Mouse (Mus musculus) lung, postnatal 10 days (tissue): ENCODE results near the gene Spert.
A peak's percentile ranks its signal among the peaks of the same experiment; 100 is the strongest.

Experiments
- DNase-seq: peaks from one replicate; pipeline ENCODE4 v3.0.0; 2021

The Spert gene

GRCm38 (mm10) chr14:75592978-75593377, at the start of gene Spert:
Spert (minus strand) TSS chr14:75593116.
- DNase-seq = no peak

DNA sequence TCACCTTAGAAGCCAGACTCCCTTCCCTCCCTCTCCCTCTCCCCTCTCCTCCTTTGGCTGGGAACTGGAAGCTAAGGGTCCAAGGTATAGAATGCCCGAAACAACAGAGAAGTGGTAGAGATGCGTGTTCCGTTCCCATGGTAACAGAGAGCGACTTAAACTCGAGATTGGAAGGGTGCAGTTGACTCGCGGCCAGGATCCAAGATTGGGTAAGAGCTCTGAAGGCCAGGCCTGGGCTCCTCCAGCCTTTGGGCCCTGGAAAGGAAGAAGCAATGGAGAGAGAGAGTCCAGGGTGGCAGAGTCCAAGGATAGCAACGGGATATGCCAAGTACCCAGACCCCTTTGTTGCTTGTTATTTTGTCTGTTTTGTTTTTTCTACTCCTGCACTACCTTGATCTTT, 49.2 kb upstream of the Spert start, which contains the start of gene Erich6b:
Gene Erich6b, plus strand, starts transcription at position 180 of the 400 bp plus-strand sequence.
- no peak for DNase-seq

- DNase-seq = no peak
Measured at GRCm38 (mm10) chr14:75641369-75641768, 48.5 kb upstream of the Spert start.

DNA sequence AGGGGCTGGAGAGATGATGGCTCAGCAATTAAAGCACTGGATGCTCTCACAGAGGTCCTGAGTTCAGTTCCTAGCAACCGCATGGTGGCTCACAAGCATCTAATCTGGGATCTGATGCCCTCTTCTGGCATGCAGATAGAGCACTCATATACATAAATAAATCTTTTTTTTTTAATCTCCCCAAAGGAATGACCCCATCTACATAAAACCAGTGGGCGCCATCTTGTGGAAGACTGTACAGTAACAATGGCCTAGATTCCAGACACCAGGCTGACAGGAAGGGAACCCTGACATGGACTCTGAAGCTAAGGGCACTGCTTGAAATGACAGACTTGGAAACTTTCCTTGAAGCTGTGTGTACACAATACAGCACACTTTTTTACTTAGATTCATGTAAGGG, 47.9 kb upstream of the Spert start:
- peak; percentile 12 for DNase-seq

GRCm38 (mm10) chr14:75637641-75638040, 44.7 kb upstream of the Spert start:
- peak; percentile 9 for DNase-seq

DNA sequence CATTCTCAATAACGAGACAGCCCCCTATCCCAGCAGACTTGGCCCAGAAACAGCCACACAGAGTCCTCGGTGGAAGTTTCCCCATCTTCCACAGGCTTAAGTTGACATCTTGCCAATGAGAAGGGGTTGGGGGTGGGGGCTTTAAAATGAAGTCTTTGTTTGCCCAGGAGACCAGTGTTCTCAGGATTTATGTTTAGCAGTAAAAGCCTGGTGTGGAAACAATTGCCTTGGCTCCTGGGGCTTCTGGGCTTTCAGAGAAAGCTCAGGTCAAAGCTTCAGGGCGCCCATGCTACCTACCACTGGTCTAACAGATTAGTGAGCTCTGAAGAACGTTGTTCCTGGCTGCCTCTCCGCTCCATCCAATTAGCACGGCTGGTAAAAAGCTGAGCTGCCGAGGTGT, 43.2 kb upstream of the Spert start:
- no peak for DNase-seq

- DNase-seq = peak; percentile 80
Measured at GRCm38 (mm10) chr14:75635350-75635749, 42.4 kb upstream of the Spert start.

- no peak for DNase-seq
Measured at GRCm38 (mm10) chr14:75628870-75629269, 36.0 kb upstream of the Spert start.

- DNase-seq = no peak
Measured at GRCm38 (mm10) chr14:75622984-75623383, 30.1 kb upstream of the Spert start.

DNA sequence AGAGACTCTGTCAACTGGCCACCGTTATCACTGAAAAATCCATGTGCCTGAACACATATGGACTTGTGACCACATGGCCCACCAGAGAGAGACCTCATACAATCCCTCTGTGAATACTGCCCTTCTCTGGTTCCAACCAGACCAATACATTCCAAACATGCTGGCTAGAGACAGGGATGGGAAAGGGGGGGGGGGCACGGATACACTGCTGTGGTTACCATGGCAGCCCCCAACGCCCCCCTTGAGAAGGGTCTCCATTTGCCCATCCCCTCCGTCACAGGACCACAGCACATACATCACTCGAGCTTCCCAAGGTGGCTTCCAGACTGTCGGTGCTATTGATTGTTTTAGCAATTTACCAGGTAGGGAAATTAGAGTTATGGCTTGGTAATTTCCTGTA, 23.5 kb upstream of the Spert start:
- DNase-seq = no peak

DNA sequence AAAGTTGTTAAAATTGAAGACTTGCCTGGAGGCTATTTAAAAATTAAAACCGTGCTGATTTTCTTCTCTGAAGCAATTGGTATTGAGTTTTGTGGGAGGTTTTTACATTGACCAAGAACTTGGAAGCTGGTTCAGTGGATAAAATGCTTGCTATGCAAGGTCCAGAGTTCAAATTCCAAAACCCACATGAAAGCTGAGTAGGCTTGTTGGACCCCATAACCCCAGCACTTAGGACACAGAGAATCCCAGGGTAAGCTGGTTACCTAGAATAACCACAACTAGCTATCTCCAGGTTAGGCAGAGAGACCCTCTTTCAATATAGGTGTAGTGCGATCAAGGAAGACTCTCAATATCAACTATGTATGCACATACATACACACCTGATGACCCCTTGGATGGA, 16.3 kb upstream of the Spert start:
- no peak for DNase-seq

GRCm38 (mm10) chr14:75583870-75584269, 9.0 kb downstream of the Spert start:
- no peak for DNase-seq

- no peak for DNase-seq
Measured at GRCm38 (mm10) chr14:75579010-75579409, 13.9 kb downstream of the Spert start.

GRCm38 (mm10) chr14:75566303-75566702, 26.6 kb downstream of the Spert start:
- DNase-seq = no peak

DNA sequence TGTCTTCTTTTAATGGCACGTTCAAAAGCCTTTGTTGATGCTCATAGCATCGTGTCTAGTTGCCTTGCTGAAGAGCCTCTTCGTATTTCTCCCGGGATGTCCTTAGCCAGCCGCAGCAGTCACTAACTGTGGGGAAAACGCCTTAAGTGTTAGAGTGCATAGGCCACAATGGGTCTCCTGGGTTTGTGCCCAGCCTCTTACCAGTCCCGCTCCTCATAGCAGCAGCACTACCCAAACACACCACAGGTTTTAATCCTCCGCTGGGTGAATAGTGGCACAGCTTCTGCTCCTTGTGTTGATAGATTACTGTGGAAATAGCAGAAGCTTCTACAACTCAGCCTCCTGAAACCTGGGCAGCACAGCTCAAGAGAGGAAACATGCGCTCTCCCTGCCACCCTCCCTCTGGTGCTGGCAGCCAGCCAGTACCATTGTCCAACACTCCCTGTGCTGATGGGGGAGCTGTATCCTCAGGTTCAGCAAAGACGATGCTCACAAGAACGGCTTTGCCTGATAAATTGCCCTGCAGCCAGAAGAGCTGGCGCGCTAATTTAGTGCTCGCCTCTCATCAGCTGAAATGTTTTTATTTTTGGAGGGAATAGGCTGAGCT, 27.3 kb downstream of the Spert start:
- peak; percentile 51 for DNase-seq

DNA sequence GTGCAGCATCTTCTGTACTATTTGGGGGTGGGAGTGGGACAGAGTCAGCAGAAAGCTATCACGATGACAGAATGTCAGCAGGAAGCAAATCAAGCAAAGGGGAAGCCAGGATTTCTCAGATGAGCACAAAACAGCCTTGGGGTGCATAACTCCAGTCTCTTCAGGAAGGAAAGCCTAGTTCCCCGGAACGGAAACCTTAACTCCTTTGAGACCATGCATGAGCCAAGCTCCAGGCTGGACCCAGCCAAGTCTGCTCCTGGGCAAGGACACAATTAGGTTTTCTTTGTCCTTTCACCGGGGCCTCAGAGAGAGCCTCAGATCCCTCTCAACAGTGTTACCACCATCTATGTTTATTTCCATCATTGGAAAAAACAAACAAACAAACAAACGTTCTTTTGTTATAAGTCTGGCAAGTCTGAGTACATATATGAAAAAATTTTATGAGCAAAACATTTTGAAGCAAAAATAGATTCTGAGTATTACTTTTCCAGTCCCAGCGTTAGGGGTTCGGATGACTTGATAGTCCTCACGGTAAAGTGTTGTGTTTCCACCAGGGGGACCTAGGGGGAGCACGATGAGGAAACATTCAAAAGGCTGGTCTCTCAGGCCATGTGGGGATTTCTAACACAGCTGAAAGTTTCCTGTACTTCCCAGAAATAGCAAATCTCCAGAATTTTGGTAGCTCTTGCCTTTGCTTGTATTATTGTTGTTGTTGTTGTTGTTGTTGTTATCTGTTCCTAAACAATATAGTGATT, 31.2 kb downstream of the Spert start:
- DNase-seq = peak; percentile 7

DNA sequence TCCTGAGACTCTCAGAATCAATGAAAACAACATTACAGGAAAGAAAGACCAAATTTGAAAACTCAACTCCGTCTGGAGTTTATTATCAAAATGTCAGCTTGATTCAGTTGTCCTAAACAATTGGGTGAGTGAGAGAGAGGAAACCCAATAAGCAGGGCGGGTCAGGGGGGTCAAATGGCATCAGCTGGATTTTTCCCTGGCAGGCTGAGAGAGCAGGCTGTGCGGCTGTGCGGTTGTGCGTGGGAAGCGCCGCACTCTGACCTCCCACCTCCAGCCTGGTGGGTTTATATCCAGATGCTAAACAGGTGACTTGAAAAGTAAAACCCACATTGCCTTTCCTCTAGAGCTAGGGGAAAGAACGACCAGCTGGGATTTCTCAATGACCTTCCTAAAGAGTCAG, 51.2 kb downstream of the Spert start:
- DNase-seq = no peak

DNA sequence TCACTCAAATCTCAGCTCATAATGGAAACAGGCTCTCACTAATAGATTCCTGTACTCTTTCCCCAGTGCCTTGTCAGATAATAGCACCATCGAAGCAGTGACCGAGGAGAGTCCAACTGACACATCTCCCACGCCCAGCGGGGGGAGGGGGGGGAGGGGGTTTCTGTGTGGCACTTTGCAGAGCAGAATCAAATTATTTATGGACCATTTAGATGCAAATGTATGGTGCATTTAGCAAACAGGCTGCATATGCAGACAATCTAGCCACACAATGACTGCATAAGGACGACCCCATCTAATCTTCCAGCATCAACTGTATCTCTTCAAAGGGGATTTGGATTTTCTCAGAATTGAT, 51.9 kb downstream of the Spert start:
- no peak for DNase-seq

DNA sequence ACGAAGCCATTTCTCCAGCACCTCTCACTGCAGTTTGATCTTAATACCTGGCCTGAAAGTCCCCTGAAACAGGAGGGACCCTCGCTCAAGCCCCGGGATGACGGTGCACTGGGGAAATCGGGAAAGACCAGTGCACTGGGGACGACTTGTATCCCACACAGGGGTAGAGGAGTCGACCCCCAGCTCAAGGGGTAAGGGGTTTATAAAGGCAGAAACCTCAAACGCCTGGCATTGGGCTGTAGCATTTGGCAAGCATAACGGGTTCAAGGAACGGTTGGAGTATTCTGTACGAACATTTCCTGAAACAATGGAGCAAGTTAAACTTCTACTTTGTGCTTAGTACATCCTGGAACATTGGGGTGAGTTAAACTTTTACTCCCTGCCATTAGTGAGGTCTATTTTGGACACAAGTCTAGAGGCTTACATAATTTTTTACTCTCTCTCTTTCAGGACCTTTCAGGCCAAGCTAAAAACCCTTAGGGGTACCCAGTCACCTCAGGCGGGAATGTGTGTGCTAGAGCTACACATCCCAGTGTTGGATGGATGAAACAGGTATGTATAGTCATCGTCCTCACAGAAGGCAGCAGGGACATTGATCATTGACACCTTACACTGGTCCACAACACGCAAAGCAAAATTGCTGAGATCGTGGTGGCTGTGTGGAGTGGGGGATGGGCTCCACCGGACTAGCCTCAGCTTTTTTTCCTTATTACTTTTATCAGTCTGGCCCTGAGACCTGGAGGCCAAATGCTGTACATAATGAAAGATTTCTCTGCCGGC, 52.5 kb downstream of the Spert start:
- no peak for DNase-seq

DNA sequence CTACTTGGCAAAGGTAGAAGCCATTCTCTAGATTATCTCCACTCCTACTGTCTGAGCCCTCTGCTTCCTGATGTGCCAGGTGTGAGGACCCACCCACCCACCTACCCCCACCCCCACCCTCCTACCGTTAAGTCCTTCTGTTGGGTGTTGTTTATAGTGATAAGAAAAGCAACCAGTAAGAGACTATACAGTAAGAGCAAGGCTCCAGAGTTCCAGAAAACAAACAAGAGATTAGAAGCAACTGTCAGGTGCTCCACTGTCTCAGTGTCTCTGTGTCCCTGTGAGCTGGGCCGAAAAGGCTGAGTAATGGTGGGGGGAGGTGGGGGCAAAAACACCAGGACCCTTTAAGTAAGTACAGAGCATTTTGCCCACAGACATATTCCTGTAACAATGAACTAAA, 53.7 kb downstream of the Spert start:
- no peak for DNase-seq
